ENCODE assay signal across 8 mouse cellular contexts in genomic region chr16:4560145-4560952, GRCm38 (mm10). TPM values are rescaled to one million over a fixed set of nuclear protein-coding genes. Genes with fewer than 3 reads are reported as not detected.
DNase-seq lines count a peak whose midpoint lies in the region; ATAC-seq lines count a peak whose summit lies in the region.

No protein-coding gene starts in this region.

- H3K4me2 ChIP-seq in forebrain, embryonic 11.5 days (ENCODE audit: low read depth, low read length, severe bottlenecking), result peak overlapping the region; percentile 92
- H3K4me2 ChIP-seq in neural tube, embryonic 13.5 days, result peak overlapping the region; percentile 93

- peak overlapping the region; percentile 90 for H3K9ac ChIP-seq in forebrain, embryonic 11.5 days (ENCODE audit: low read length)
- H3K9ac ChIP-seq in neural tube, embryonic 13.5 days, result peak overlapping the region; percentile 83

- peak; percentile 94 for DNase-seq in ES-CJ7 (ENCODE audit: low read depth, low spot score)
- DNase-seq in c-Kit-positive CD71-positive TER-119-positive erythroid progenitor cells, embryonic 14.5 days (ENCODE audit: low spot score), result peak; percentile 66
- DNase-seq in forebrain, embryonic 11.5 days (ENCODE audit: low spot score), result peak; percentile 85
- peak; percentile 80 to 81 for DNase-seq in heart, postnatal 10 days
- DNase-seq in kidney, postnatal 36 days, result peak; percentile 79 to 85
- DNase-seq in lung, adult 18-20 months, result peak; percentile 79 to 85
- DNase-seq in testis, postnatal 14 days (ENCODE audit: low spot score), result peak; percentile 77

- H3K9me3 ChIP-seq in forebrain, embryonic 11.5 days (ENCODE audit: control insufficient read depth, low read length), result no peaks in the 10 kb centered on the region
- no peaks in the 10 kb centered on the region for H3K9me3 ChIP-seq in neural tube, embryonic 13.5 days

- peaks cover 4% of the 10 kb centered on the region; the same call in 1 of the 2 replicates for H3K4me1 ChIP-seq in forebrain, embryonic 11.5 days (replicated peaks; ENCODE audit: control insufficient read depth, insufficient read depth, low read length)
- H3K4me1 ChIP-seq in neural tube, embryonic 13.5 days (replicated peaks), result peaks cover 25% of the 10 kb centered on the region

- 2% methylated on average over 37 of the region's 43 CpGs for WGBS in forebrain, embryonic 11.5 days
- 1% methylated on average over 43 of the region's 43 CpGs for WGBS in neural tube, embryonic 13.5 days

- peak overlapping the region; percentile 78 for H3K4me3 ChIP-seq in forebrain, embryonic 11.5 days (ENCODE audit: low read depth, low read length)
- H3K4me3 ChIP-seq in neural tube, embryonic 13.5 days, result peak overlapping the region; percentile 78

- no peaks in the 10 kb centered on the region; the same call in 1 of the 2 replicates for H3K36me3 ChIP-seq in forebrain, embryonic 11.5 days (ENCODE audit: control insufficient read depth, insufficient read depth, low read length)
- no peaks in the 10 kb centered on the region for H3K36me3 ChIP-seq in neural tube, embryonic 13.5 days

- intact Hi-C loops in heart, postnatal 10 days (cut with DNase I), result no loop called here

- H3K27ac ChIP-seq in forebrain, embryonic 11.5 days (ENCODE audit: low read depth, low read length), result peak overlapping the region; percentile 92
- H3K27ac ChIP-seq in neural tube, embryonic 13.5 days (replicated peaks), result peak overlapping the region; percentile 94

- ATAC-seq in forebrain, embryonic 11.5 days (replicated peaks; ENCODE audit: low FRiP score), result peak; percentile 49
- peak; percentile 5 for ATAC-seq in neural tube, embryonic 13.5 days (ENCODE audit: low read depth)

- H3K27me3 ChIP-seq in forebrain, embryonic 11.5 days (ENCODE audit: control insufficient read depth, insufficient read depth, low read length), result no peaks in the 10 kb centered on the region
- no peaks in the 10 kb centered on the region for H3K27me3 ChIP-seq in neural tube, embryonic 13.5 days

RNA-seq across cellular contexts. Expression of gene Tfap4, which starts 0.7 kb away (rescaled TPM):
- 27.7 and 28.6 TPM in 2 replicates for polyA plus RNA-seq in forebrain, embryonic 11.5 days (2014; fragmentation: Nextera tagmentation; extraction: Ambion mirVana)
- total RNA-seq in heart, postnatal 10 days (2021), result 1 to 10 TPM; 4.1 to 4.3 TPM
- 10.2 TPM in 2 replicates for polyA plus RNA-seq in neural tube, embryonic 13.5 days (2015; fragmentation: Nextera tagmentation; extraction: Ambion mirVana)

RNA-seq across cellular contexts. Expression of gene Srl, which starts 18.7 kb away (rescaled TPM):
- 23.3 and 23.7 TPM in 2 replicates for polyA plus RNA-seq in forebrain, embryonic 11.5 days (2014; fragmentation: Nextera tagmentation; extraction: Ambion mirVana)
- 1,000 to 10,000 TPM; 1,081 to 1,153 TPM for total RNA-seq in heart, postnatal 10 days (2021)
- polyA plus RNA-seq in neural tube, embryonic 13.5 days (2015; fragmentation: Nextera tagmentation; extraction: Ambion mirVana), result 28.9 and 31.8 TPM in 2 replicates

RNA-seq across cellular contexts. Expression of gene Glis2, which starts 34.2 kb away (rescaled TPM):
- polyA plus RNA-seq in forebrain, embryonic 11.5 days (2014; fragmentation: Nextera tagmentation; extraction: Ambion mirVana), result 31.3 and 34.5 TPM in 2 replicates
- total RNA-seq in heart, postnatal 10 days (2021), result 10 to 100 TPM; 27.6 to 34.5 TPM
- 22.2 and 28.8 TPM in 2 replicates for polyA plus RNA-seq in neural tube, embryonic 13.5 days (2015; fragmentation: Nextera tagmentation; extraction: Ambion mirVana)

Comparison
In these comparisons a context has a peak if more than half of its experiments do, and no peak if none do; other contexts are left out.
1. Peak in every context shown above with its lines: DNase-seq, ATAC-seq, H3K4me3 ChIP-seq and H3K27ac ChIP-seq.